Mouse (Mus musculus): ENCODE measurements at regions not wholly inside any gene's neighbourhood (a gene's known extent, or its start where the extent isn't known, plus 50 kb on each side); places are given as distances from the start of the nearest gene placed in this dataset.

DNA sequence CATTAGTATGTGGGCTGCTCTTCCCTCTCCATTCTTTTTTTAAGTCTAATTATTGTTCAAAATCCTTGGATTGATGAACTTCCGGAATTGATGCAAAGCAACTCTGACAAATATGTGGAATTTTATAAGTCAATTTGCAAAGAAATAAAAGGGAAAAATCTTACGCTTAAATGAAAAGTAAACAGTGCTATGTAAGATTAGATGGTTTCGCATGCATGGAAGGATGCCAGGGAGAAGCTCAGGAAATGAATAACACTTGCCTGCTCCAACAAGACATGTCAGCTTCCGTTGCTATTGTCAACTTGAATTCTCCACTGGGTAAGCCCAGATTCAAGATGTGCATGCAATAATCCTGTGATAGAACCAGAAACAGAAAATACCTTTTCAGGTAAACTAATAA, 357.2 kb upstream of the Actbl2 start:
- DNase-seq (ENCODE audit: low spot score): no peak

GRCm38 (mm10) chr13:110902994-110903644, 351.7 kb upstream of the Actbl2 start:
- DNase-seq (ENCODE audit: low spot score): peak; percentile 32

GRCm38 (mm10) chr13:110907319-110907955, 347.4 kb upstream of the Actbl2 start:
- peak; percentile 51 for DNase-seq (ENCODE audit: low spot score)

DNA sequence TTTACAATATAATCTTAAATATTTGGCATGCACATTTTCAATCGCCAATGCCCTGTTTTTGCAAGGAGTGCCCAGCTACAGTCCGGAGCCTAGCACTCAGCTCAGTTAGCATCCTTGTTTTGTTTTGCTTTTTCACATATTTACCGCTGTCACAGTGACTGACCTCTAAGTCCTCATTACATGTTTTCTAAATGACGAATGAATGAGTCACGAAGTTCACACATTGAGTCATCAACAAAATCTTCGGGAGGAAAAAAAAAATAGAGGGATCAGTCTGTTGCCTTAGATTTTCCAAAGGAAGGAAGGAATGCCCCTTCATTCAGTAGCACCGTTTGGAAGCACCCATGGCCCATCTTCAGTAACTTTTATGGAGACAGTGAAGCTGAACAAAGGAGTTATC, 342.9 kb upstream of the Actbl2 start:
- DNase-seq (ENCODE audit: low spot score): no peak

- no peak for DNase-seq (ENCODE audit: low spot score)
Observed at GRCm38 (mm10) chr13:110913177-110913576, 341.6 kb upstream of the Actbl2 start.

DNA sequence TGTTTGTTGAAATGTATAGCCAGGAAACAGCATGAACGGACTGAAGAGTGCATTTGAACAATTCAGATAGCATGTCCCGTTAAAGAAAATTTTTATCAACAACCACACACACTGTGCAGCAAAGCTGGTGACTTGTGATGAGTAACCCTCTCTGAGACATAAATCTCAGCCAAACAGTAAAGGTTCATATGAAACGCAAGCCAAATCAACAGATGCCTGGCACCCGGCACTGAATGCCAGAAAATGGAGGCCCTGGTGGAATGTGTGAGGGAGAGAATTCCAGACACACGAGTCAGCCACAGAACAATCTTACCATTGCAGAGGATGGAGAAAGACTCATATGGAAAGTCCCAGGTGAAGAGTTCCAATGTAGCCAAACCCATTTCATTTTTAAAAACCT, 341.1 kb upstream of the Actbl2 start:
- DNase-seq (ENCODE audit: low spot score): no peak

GRCm38 (mm10) chr13:110915161-110915560, 339.7 kb upstream of the Actbl2 start:
- no peak for DNase-seq (ENCODE audit: low spot score)

DNA sequence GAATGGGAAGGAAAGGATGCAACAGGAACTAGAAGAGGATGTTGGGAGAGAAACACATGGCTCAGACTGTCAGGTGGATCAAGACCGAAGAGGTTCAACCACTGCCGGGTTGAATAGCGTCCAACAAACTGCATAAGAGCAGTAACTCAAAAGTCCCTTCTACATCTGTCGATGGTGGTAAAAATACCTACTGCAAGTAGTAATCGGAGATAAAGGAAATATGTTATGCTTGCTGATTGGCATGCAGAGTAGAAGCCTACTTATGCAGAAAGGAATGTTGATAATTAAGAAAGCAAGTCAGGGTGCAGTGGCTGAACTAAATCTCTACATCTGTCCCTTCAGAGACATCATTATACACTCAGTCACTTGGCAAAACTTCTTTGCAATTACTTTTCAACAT, 330.9 kb upstream of the Actbl2 start:
- DNase-seq (ENCODE audit: low spot score): no peak

DNA sequence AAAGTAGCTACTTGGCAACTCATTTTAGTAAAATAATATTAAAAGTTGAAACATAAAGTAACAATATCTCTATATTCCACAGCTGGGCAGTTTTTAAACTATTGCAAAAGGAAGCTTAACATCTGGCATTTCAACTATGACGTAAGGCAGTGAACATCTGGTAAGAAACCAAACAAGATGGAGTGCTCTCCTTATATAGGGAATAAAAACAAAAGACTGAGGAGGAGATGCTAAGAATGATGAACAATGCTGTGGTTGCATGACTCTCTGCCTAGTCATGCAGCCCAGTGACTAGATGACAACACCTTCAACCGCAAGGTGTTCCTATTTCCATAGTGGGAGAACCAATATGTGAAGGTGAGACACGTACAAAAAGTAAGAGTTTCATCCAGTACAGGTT, 329.9 kb upstream of the Actbl2 start:
- DNase-seq (ENCODE audit: low spot score): no peak

GRCm38 (mm10) chr13:110928143-110928542, 326.7 kb upstream of the Actbl2 start:
- no peak for DNase-seq (ENCODE audit: low spot score)

GRCm38 (mm10) chr13:110928894-110929293, 325.9 kb upstream of the Actbl2 start:
- DNase-seq (ENCODE audit: low spot score): no peak

- DNase-seq (ENCODE audit: low spot score): no peak
Observed at GRCm38 (mm10) chr13:110929579-110929978, 325.2 kb upstream of the Actbl2 start.

GRCm38 (mm10) chr13:110941587-110941986, 313.2 kb upstream of the Actbl2 start:
- no peak for DNase-seq (ENCODE audit: low spot score)

- DNase-seq (ENCODE audit: low spot score): no peak
Observed at GRCm38 (mm10) chr13:110942986-110943644, 311.7 kb upstream of the Actbl2 start.

- peak; percentile 60 for DNase-seq (ENCODE audit: low spot score)
Observed at GRCm38 (mm10) chr13:110944061-110944460, 310.8 kb upstream of the Actbl2 start.

GRCm38 (mm10) chr13:110944683-110945082, 310.1 kb upstream of the Actbl2 start:
- DNase-seq (ENCODE audit: low spot score): no peak

DNA sequence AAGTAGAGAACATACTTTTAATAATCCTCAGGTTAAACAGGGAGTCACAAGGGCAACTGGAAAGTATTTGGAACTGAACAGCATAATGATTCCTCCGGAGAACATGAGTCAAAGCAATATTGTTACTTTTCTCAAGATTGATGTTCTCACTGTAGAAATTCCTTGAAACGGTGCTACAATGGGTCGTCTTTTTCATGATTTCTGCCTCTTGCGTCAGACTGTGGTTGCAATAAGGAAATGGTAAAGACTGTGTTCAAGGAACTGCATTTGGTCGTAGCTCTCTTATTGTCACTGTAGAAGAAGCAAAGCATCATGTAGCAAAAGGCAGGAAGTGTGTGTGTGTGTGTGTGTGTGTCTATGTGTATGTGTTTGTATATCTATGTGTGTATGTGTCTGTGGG, 294.6 kb upstream of the Actbl2 start:
- DNase-seq (ENCODE audit: low spot score): no peak

DNA sequence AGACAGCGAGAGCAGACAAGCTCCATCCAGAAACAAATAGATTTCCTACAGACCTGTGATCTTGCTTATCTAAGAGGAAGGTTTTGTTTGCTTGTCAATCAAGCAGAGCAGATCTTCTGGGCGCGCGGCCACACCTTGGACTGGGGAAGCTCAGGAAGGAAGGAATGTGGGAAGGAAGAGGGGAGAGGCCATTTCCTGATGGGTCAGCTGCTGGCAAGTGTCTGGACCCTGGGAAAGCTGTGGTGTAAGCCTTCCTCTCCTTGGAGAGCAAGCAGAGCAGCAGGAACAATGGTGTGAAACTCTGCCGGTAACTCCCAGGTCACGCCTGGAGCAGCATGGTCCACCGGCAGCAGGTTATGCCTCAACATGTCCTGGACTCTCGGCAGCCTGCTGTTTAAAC, 287.7 kb upstream of the Actbl2 start:
- DNase-seq (ENCODE audit: low spot score): no peak

GRCm38 (mm10) chr13:110967626-110968506, 286.9 kb upstream of the Actbl2 start:
- peak; percentile 93 for DNase-seq (ENCODE audit: low spot score)

GRCm38 (mm10) chr13:110968507-110968905, 286.3 kb upstream of the Actbl2 start:
- peak; percentile 31 for DNase-seq (ENCODE audit: low spot score)

- no peak for DNase-seq (ENCODE audit: low spot score)
Observed at GRCm38 (mm10) chr13:110977379-110977778, 277.4 kb upstream of the Actbl2 start.

- DNase-seq (ENCODE audit: low spot score): no peak
Observed at GRCm38 (mm10) chr13:110978022-110978421, 276.8 kb upstream of the Actbl2 start.
